Mouse (Mus musculus): ENCODE data around the gene Scn8a. TPM values are rescaled to one million over a fixed set of nuclear protein-coding genes. Genes with fewer than 3 reads are reported as not detected.

Scn8a gene
- polyA plus RNA-seq (2012; rRNA removed), result 20.2 and 33.6 TPM in 2 replicates

GRCm38 (mm10) chr15:100869558-100869957 lies at the start of gene Scn8a:
Gene Scn8a (plus strand): TSS chr15:100869858.

DNA sequence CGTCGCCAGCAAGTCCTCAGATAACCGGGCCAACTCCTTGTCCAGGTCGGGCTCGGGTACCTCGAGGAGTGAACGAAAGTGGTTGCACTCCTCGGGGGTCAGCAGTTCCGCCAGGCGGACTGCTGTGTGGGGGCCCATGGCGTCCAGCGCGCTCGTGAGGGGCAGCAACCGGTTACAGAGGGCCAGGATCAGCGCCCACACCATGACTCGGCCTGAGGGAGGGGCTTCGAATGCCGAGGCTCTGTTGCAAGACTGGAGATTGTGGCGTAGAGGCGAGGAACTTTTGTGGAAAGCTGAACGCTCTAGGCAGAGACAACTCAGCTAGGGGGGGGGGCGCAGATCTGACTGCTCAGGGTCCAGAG lies 177.5 kb downstream of the Scn8a start, which contains the start of gene Gm47841:
Gene Gm47841, minus strand, starts transcription at position 204 of the 362 bp plus-strand sequence.

DNA sequence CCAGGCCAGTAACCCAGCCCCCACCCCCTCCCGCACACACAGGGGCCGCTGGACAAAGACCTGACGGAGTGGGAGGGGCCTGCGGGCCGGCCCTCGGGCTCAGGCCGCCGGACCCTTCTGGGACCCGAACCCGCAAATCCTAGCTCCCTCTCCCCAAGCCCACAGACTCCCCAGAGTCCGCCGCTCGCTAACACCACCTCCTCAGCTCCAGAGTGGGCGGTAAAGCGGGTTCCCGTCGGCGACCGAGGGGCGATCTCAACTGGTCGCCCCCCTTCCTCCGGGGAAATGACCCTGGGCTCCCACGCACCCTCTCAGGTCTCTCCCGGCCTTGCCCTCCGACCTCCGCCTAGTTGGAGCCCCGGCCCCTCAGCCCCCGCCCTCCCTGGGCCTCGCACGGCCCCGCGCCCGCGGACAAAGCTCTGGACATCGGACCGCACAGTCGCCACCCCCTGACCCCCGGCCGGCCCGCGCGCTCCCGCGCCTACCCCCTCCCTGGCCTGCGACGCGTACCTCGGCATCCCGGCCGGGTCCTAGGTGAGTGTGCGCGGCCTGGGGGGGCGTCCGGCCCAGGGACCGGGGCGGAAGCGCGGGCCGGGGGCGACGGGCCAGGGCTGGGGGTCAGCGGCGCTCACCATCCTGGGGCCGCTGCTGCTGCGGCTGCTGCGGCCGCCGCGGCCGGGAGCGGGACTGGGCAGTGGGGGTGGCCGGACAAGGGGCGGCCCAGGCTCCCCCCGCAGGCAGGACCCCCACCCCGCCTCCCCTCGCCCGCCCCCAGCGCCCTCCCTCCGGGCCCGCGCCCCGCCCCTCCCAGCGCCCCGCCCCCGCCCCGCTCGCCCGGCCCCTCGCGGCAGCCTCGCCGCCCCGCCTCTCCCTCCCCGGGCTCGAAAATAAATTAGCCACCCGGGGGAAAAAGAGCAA lies 208.4 kb downstream of the Scn8a start, which contains the start of gene Fignl2:
Gene Fignl2, minus strand, starts transcription at position 755 of the 918 bp plus-strand sequence.

Other genes starting within 250 kb of the Scn8a start
- 4.6 and 4.7 TPM in 2 replicates for gene Smagp, start 232.9 kb upstream of the Scn8a start, polyA plus RNA-seq (2012; rRNA removed)
- 3.7 and 4.9 TPM in 2 replicates for gene Bin2, start 200.3 kb upstream of the Scn8a start, polyA plus RNA-seq (2012; rRNA removed)
- gene Cela1, start 181.9 kb upstream of the Scn8a start, polyA plus RNA-seq (2012; rRNA removed), result 1.2 and 1.5 TPM in 2 replicates
- 0.10 and 0.17 TPM in 2 replicates for gene Galnt6, start 140.5 kb upstream of the Scn8a start, polyA plus RNA-seq (2012; rRNA removed)
- 9.4 and 11.0 TPM in 2 replicates for gene Slc4a8, start 108.1 kb upstream of the Scn8a start, polyA plus RNA-seq (2012; rRNA removed)
- 0.16 TPM in 1 of 2 replicates, not detected in the other for gene Gm47841, start 177.5 kb downstream of the Scn8a start, polyA plus RNA-seq (2012; rRNA removed)
- 10.5 and 10.7 TPM in 2 replicates for gene Fignl2, start 208.7 kb downstream of the Scn8a start, polyA plus RNA-seq (2012; rRNA removed)
- 0.04 TPM in 1 of 2 replicates, not detected in the other for gene Ankrd33, start 245.9 kb downstream of the Scn8a start, polyA plus RNA-seq (2012; rRNA removed)